In genomic region chr15:60708678-60709077, GRCm38 (mm10) we compare ENCODE assay signal across 13 mouse cellular contexts.
DNase-seq lines count a peak whose midpoint lies in the region; ATAC-seq lines count a peak whose summit lies in the region.
"Had no signal": no experiment of that assay in that cellular context is flagged by ENCODE, and none has a peak within 500 bp of the region (broad histone marks: within the 10 kb centered on the region; RNA-seq: fewer than 3 reads in every experiment).

No protein-coding gene starts in this region.

- no peak overlapping the region for H3K4me3 ChIP-seq in hindbrain, embryonic 11.5 days (ENCODE audit: low read depth, low read length)
- H3K4me3 ChIP-seq in hindbrain, embryonic 12.5 days, result no peak overlapping the region
- no peak overlapping the region for H3K4me3 ChIP-seq in forebrain, embryonic 12.5 days (replicated peaks)
- H3K4me3 ChIP-seq: stomach, embryonic 15.5 days had no signal

- no peaks in the 10 kb centered on the region for H3K27me3 ChIP-seq in hindbrain, embryonic 11.5 days (ENCODE audit: control insufficient read depth, insufficient read depth, low read length)
- no peaks in the 10 kb centered on the region for H3K27me3 ChIP-seq in hindbrain, embryonic 12.5 days
- H3K27me3 ChIP-seq in forebrain, embryonic 12.5 days, result no peaks in the 10 kb centered on the region
- H3K27me3 ChIP-seq: stomach, embryonic 15.5 days had no signal

- H3K4me1 ChIP-seq in hindbrain, embryonic 11.5 days (replicated peaks; ENCODE audit: control insufficient read depth, insufficient read depth, low read length), result no peaks in the 10 kb centered on the region
- H3K4me1 ChIP-seq in hindbrain, embryonic 12.5 days, result 0 out of 2 replicates have a peak, but pooled peaks cover 3% of the 10 kb centered on the region
- 0 out of 2 replicates have a peak, but pooled peaks cover 3% of the 10 kb centered on the region for H3K4me1 ChIP-seq in forebrain, embryonic 12.5 days
- H3K4me1 ChIP-seq: stomach, embryonic 15.5 days had no signal

- peak; percentile 51 for DNase-seq in hindbrain, embryonic 11.5 days (ENCODE audit: low spot score)
- peak; percentile 67 for DNase-seq in 3T3-L1 (ENCODE audit: low read depth, low spot score)
- DNase-seq in R1 (ENCODE audit: low read depth, low spot score), result peak; percentile 30
- no peak for DNase-seq in thymus, postnatal 25 days
- no peak for DNase-seq in cerebellum, adult 11 months
- DNase-seq: adrenal gland, postnatal 25 days; layer of hippocampus, postnatal 36 days; thymus, postnatal 4 days had no signal

- no peak overlapping the region for H3K27ac ChIP-seq in hindbrain, embryonic 11.5 days (ENCODE audit: low read depth, low read length)
- H3K27ac ChIP-seq in hindbrain, embryonic 12.5 days, result no peak overlapping the region
- H3K27ac ChIP-seq in forebrain, embryonic 12.5 days, result no peak overlapping the region
- H3K27ac ChIP-seq: hindbrain, postnatal 0 days; stomach, embryonic 15.5 days had no signal

- H3K36me3 ChIP-seq in hindbrain, embryonic 11.5 days (ENCODE audit: control insufficient read depth, insufficient read depth, low read length), result no peaks in the 10 kb centered on the region
- no peaks in the 10 kb centered on the region for H3K36me3 ChIP-seq in hindbrain, embryonic 12.5 days
- H3K36me3 ChIP-seq in forebrain, embryonic 12.5 days (replicated peaks), result no peaks in the 10 kb centered on the region
- H3K36me3 ChIP-seq: stomach, embryonic 15.5 days had no signal

- H3K9ac ChIP-seq in hindbrain, embryonic 11.5 days (ENCODE audit: low read depth, low read length), result no peak overlapping the region
- H3K9ac ChIP-seq in hindbrain, embryonic 12.5 days, result no peak overlapping the region
- H3K9ac ChIP-seq in forebrain, embryonic 12.5 days, result no peak overlapping the region
- H3K9ac ChIP-seq: stomach, embryonic 15.5 days had no signal

- no peak overlapping the region for H3K4me2 ChIP-seq in hindbrain, embryonic 11.5 days (replicated peaks; ENCODE audit: low read depth, low read length)
- H3K4me2 ChIP-seq in hindbrain, embryonic 12.5 days (replicated peaks), result no peak overlapping the region
- H3K4me2 ChIP-seq in forebrain, embryonic 12.5 days, result no peak overlapping the region
- H3K4me2 ChIP-seq: stomach, embryonic 15.5 days had no signal

- 0 out of 2 replicates have a peak, but pooled peaks have one; percentile 64 for ATAC-seq in hindbrain, embryonic 11.5 days (ENCODE audit: low FRiP score)
- no peak for ATAC-seq in hindbrain, embryonic 12.5 days (ENCODE audit: low FRiP score)
- ATAC-seq in forebrain, embryonic 12.5 days (ENCODE audit: low FRiP score), result peak; percentile 72; the same call in 1 of the 2 replicates
- ATAC-seq in megakaryocyte progenitor cell, adult 5-6 weeks (replicated peaks; ENCODE audit: poor library complexity), result no peak
- ATAC-seq: hindbrain, postnatal 0 days had no signal

- no peaks in the 10 kb centered on the region for H3K9me3 ChIP-seq in hindbrain, embryonic 11.5 days (ENCODE audit: control insufficient read depth, low read length)
- no peaks in the 10 kb centered on the region for H3K9me3 ChIP-seq in hindbrain, embryonic 12.5 days (replicated peaks)
- no peaks in the 10 kb centered on the region for H3K9me3 ChIP-seq in forebrain, embryonic 12.5 days
- H3K9me3 ChIP-seq: stomach, embryonic 15.5 days had no signal

Comparison
In these comparisons a context has a peak if more than half of its experiments do, and no peak if none do; other contexts are left out.
1. ATAC-seq: peak in hindbrain, embryonic 11.5 days (single experiment) and forebrain, embryonic 12.5 days (single experiment); none in hindbrain, embryonic 12.5 days (single experiment) and megakaryocyte progenitor cell, adult 5-6 weeks (single experiment).
2. DNase-seq: peak in hindbrain, embryonic 11.5 days (single experiment), 3T3-L1 (single experiment) and R1 (single experiment); none in thymus, postnatal 25 days (single experiment) and cerebellum, adult 11 months (single experiment).